Mouse (Mus musculus): ENCODE measurements around the gene Fam172a. TPM values are rescaled to one million over a fixed set of nuclear protein-coding genes. Genes with fewer than 3 reads are reported as not detected.

Gene Fam172a
- polyA plus RNA-seq, 1 experiment from 2014 or later = 27.9 TPM

DNA sequence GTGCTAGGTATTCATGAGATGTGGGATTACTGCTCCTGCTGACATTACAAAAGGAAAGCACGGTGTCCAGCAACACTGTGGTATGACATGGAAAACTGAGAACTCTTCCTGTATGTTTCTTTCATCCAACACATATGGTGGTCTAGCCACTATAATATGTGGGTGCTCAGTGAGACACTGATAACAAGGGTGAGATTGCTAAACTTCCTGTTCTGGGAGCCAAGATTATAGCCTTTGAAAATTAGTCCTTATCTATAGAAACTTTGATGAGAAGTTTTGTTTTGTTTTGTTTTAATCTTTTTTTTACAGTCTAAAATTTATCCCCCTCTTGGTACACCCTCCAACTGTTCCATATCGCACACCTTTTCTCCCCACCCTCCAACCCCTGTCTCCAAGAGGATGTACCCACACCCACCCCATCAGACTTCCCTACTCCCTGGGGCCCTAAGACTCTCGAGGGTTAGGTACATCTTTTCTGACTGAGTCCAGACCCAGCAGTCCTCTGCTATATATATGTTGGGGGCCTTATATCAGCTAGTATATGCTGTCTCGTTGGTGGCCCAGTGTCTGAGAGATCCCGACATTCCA lies 397.1 kb downstream of the Fam172a start:
- H3K4me2 ChIP-seq (ENCODE audit: low read depth, severe bottlenecking) = no peak overlapping the region
- no peaks in the 10 kb centered on the region for H3K27me3 ChIP-seq (ENCODE audit: control insufficient read depth, insufficient read depth, low read length)
- no peak for ATAC-seq (ENCODE audit: insufficient number of reproducible peaks, low FRiP score, low TSS enrichment, low read depth)
- H3K9me3 ChIP-seq (ENCODE audit: control insufficient read depth, low read length) = no peaks in the 10 kb centered on the region
- no peak overlapping the region for H3K4me3 ChIP-seq (ENCODE audit: low read depth, low read length)
- DNase-seq (ENCODE audit: low spot score) = no peak
- no peak overlapping the region for H3K27ac ChIP-seq (replicated peaks; ENCODE audit: low read depth, low read length)
- no peaks in the 10 kb centered on the region for H3K4me1 ChIP-seq (ENCODE audit: control insufficient read depth, insufficient read depth, low read length)
- 79% methylated on average over 5 of the region's 5 CpGs for WGBS
- H3K9ac ChIP-seq (ENCODE audit: low read length) = no peak overlapping the region
- H3K36me3 ChIP-seq (ENCODE audit: control insufficient read depth, insufficient read depth, low read length) = no peaks in the 10 kb centered on the region

DNA sequence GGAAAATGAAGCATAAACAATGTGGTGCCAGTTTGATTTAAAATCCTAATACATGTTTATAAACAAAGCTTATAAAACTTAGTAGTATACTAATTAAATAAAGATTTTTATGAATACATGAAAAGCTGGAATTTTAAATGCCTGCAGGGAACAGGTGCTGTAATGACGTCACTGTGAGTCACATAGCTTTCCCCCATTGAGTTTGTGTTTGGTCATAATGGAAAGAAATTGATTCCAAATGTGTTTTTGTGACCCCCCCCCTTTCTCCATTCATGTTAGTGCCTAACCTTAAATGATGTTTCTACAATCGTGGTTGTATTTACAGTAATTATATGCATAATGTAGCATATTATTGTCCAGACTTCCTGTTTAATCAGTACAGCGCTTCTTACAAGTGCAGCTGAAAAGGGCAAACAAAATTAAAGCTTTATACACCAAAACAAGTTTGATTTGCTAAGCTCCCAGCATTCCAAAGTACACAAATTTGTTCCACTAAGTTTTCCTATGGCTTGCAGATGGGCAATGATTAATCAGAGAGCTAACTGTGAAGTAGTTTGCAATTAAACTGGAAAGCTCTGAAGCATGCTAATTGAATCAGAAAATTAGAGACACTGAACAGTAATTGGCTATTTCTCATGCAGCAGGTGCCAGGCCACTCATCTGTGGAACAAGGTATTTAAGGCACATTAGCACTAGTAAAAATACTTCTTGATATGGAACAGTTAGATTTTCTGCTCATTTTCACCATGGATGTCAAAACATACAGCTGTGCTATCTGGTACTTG lies 398.1 kb downstream of the Fam172a start:
- no peaks in the 10 kb centered on the region for H3K36me3 ChIP-seq (ENCODE audit: control insufficient read depth, insufficient read depth, low read length)
- H3K9ac ChIP-seq (ENCODE audit: low read length) = no peak overlapping the region
- ATAC-seq (ENCODE audit: insufficient number of reproducible peaks, low FRiP score, low TSS enrichment, low read depth) (no peak), DNase-seq (ENCODE audit: low spot score) (no peak)
- 44% methylated on average over 3 of the region's 3 CpGs for WGBS
- H3K4me3 ChIP-seq (ENCODE audit: low read depth, low read length) = no peak overlapping the region
- H3K4me2 ChIP-seq (ENCODE audit: low read depth, severe bottlenecking) = no peak overlapping the region
- H3K27ac ChIP-seq (replicated peaks; ENCODE audit: low read depth, low read length) = no peak overlapping the region
- no peaks in the 10 kb centered on the region for H3K4me1 ChIP-seq (ENCODE audit: control insufficient read depth, insufficient read depth, low read length)
- H3K9me3 ChIP-seq (ENCODE audit: control insufficient read depth, low read length) = no peaks in the 10 kb centered on the region
- no peaks in the 10 kb centered on the region for H3K27me3 ChIP-seq (ENCODE audit: control insufficient read depth, insufficient read depth, low read length)

GRCm38 (mm10) chr13:78100664-78101063 lies 398.8 kb downstream of the Fam172a start:
- ATAC-seq (ENCODE audit: insufficient number of reproducible peaks, low FRiP score, low TSS enrichment, low read depth) = no peak
- H3K4me1 ChIP-seq (ENCODE audit: control insufficient read depth, insufficient read depth, low read length) = no peaks in the 10 kb centered on the region
- WGBS = 70% methylated on average over 3 of the region's 3 CpGs
- no peaks in the 10 kb centered on the region for H3K36me3 ChIP-seq (ENCODE audit: control insufficient read depth, insufficient read depth, low read length)
- no peaks in the 10 kb centered on the region for H3K9me3 ChIP-seq (ENCODE audit: control insufficient read depth, low read length)
- no peak overlapping the region for H3K4me3 ChIP-seq (ENCODE audit: low read depth, low read length)
- no peaks in the 10 kb centered on the region for H3K27me3 ChIP-seq (ENCODE audit: control insufficient read depth, insufficient read depth, low read length)
- no peak for DNase-seq (ENCODE audit: low spot score)
- H3K9ac ChIP-seq (ENCODE audit: low read length) = no peak overlapping the region
- no peak overlapping the region for H3K27ac ChIP-seq (replicated peaks; ENCODE audit: low read depth, low read length)
- H3K4me2 ChIP-seq (ENCODE audit: low read depth, severe bottlenecking) = no peak overlapping the region

GRCm38 (mm10) chr13:78102337-78102736 lies 400.5 kb downstream of the Fam172a start:
- H3K27ac ChIP-seq (replicated peaks; ENCODE audit: low read depth, low read length) = no peak overlapping the region

DNA sequence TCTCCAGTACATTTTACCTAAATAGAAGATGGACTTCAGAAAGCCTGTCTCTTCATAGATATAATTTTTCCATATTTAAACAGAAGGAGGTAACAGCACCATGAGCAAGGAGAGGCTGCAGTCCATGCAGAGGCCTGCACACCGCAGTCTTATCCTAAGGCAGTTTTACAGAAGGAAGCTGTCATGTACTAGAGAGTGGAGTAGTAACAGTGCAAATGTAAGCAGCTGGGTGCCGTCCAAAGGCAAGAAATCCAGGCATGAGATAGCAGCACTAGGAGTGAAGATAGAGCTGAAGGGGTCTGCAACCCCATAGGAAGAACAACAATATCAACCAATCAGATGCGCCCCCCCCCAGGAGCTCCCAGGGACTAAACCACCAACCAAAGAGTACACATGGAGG lies 403.0 kb downstream of the Fam172a start:
- ATAC-seq (ENCODE audit: insufficient number of reproducible peaks, low FRiP score, low TSS enrichment, low read depth) (no peak), DNase-seq (ENCODE audit: low spot score) (no peak)
- 81% methylated on average over 3 of the region's 3 CpGs for WGBS
- Histone ChIP-seq H3K27me3 (ENCODE audit: control insufficient read depth, insufficient read depth, low read length) (no peaks in the 10 kb centered on the region), H3K4me2 (ENCODE audit: low read depth, severe bottlenecking) (no peak overlapping the region), H3K9ac (ENCODE audit: low read length) (no peak overlapping the region), H3K4me1 (ENCODE audit: control insufficient read depth, insufficient read depth, low read length) (no peaks in the 10 kb centered on the region), H3K9me3 (ENCODE audit: control insufficient read depth, low read length) (no peaks in the 10 kb centered on the region), H3K4me3 (ENCODE audit: low read depth, low read length) (no peak overlapping the region), H3K36me3 (ENCODE audit: control insufficient read depth, insufficient read depth, low read length) (no peaks in the 10 kb centered on the region), H3K27ac (replicated peaks; ENCODE audit: low read depth, low read length) (no peak overlapping the region)

More at GRCm38 (mm10) chr13:78102337-78102736, 400.5 kb downstream of the Fam172a start:
- Histone ChIP-seq H3K9ac (ENCODE audit: low read length) (no peak overlapping the region), H3K4me1 (ENCODE audit: control insufficient read depth, insufficient read depth, low read length) (no peaks in the 10 kb centered on the region), H3K27me3 (ENCODE audit: control insufficient read depth, insufficient read depth, low read length) (no peaks in the 10 kb centered on the region), H3K4me2 (ENCODE audit: low read depth, severe bottlenecking) (no peak overlapping the region), H3K9me3 (ENCODE audit: control insufficient read depth, low read length) (no peaks in the 10 kb centered on the region), H3K36me3 (ENCODE audit: control insufficient read depth, insufficient read depth, low read length) (no peaks in the 10 kb centered on the region), H3K4me3 (ENCODE audit: low read depth, low read length) (no peak overlapping the region)
- ATAC-seq (ENCODE audit: insufficient number of reproducible peaks, low FRiP score, low TSS enrichment, low read depth) (no peak), DNase-seq (ENCODE audit: low spot score) (no peak)
- WGBS = 45% methylated on average over 2 of the region's 2 CpGs

GRCm38 (mm10) chr13:78110648-78111047 lies 408.8 kb downstream of the Fam172a start:
- Histone ChIP-seq H3K36me3 (ENCODE audit: control insufficient read depth, insufficient read depth, low read length) (no peaks in the 10 kb centered on the region), H3K4me3 (ENCODE audit: low read depth, low read length) (no peak overlapping the region), H3K27ac (replicated peaks; ENCODE audit: low read depth, low read length) (no peak overlapping the region), H3K9ac (ENCODE audit: low read length) (no peak overlapping the region), H3K4me1 (ENCODE audit: control insufficient read depth, insufficient read depth, low read length) (no peaks in the 10 kb centered on the region), H3K4me2 (ENCODE audit: low read depth, severe bottlenecking) (no peak overlapping the region), H3K27me3 (ENCODE audit: control insufficient read depth, insufficient read depth, low read length) (no peaks in the 10 kb centered on the region), H3K9me3 (ENCODE audit: control insufficient read depth, low read length) (no peaks in the 10 kb centered on the region)
- DNase-seq (ENCODE audit: low spot score) = no peak
- no peak for ATAC-seq (ENCODE audit: insufficient number of reproducible peaks, low FRiP score, low TSS enrichment, low read depth)
- WGBS = 86% methylated on average over 4 of the region's 4 CpGs

DNA sequence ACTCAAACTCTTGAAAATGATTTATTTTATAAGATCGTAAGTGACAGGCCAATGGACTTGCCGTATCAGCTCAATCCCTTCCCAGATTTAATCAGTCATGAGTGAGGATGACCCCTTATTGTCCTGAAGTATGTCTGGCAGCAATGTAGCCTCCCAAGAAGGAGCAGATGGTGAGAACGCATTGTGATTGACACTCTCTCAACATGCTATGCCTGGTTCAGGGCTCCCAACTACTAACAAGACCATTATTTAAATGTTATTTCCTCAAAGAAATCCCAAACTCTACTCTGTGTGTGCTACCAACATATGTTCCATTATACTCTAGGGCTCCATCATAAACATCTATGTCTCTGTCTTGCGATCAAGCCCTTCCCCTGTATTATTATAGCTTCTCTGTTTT lies 412.1 kb downstream of the Fam172a start:
- H3K27ac ChIP-seq (replicated peaks; ENCODE audit: low read depth, low read length) = no peak overlapping the region
- no peaks in the 10 kb centered on the region for H3K4me1 ChIP-seq (ENCODE audit: control insufficient read depth, insufficient read depth, low read length)
- H3K9ac ChIP-seq (ENCODE audit: low read length) = no peak overlapping the region
- no peak overlapping the region for H3K4me2 ChIP-seq (ENCODE audit: low read depth, severe bottlenecking)
- no peaks in the 10 kb centered on the region for H3K36me3 ChIP-seq (ENCODE audit: control insufficient read depth, insufficient read depth, low read length)
- ATAC-seq (ENCODE audit: insufficient number of reproducible peaks, low FRiP score, low TSS enrichment, low read depth) = no peak
- WGBS = 91% methylated on average over 4 of the region's 4 CpGs
- no peaks in the 10 kb centered on the region for H3K27me3 ChIP-seq (ENCODE audit: control insufficient read depth, insufficient read depth, low read length)
- no peaks in the 10 kb centered on the region for H3K9me3 ChIP-seq (ENCODE audit: control insufficient read depth, low read length)
- DNase-seq (ENCODE audit: low spot score) = no peak
- no peak overlapping the region for H3K4me3 ChIP-seq (ENCODE audit: low read depth, low read length)

GRCm38 (mm10) chr13:78118715-78119114 lies 416.9 kb downstream of the Fam172a start:
- no peak for ATAC-seq (ENCODE audit: insufficient number of reproducible peaks, low FRiP score, low TSS enrichment, low read depth)
- no peaks in the 10 kb centered on the region for H3K27me3 ChIP-seq (ENCODE audit: control insufficient read depth, insufficient read depth, low read length)
- H3K4me2 ChIP-seq (ENCODE audit: low read depth, severe bottlenecking) = no peak overlapping the region
- H3K9me3 ChIP-seq (ENCODE audit: control insufficient read depth, low read length) = no peaks in the 10 kb centered on the region
- H3K27ac ChIP-seq (replicated peaks; ENCODE audit: low read depth, low read length) = no peak overlapping the region
- WGBS = 93% methylated on average over 1 of the region's 1 CpGs
- no peak overlapping the region for H3K9ac ChIP-seq (ENCODE audit: low read length)
- H3K36me3 ChIP-seq (ENCODE audit: control insufficient read depth, insufficient read depth, low read length) = no peaks in the 10 kb centered on the region
- no peak overlapping the region for H3K4me3 ChIP-seq (ENCODE audit: low read depth, low read length)
- no peaks in the 10 kb centered on the region for H3K4me1 ChIP-seq (ENCODE audit: control insufficient read depth, insufficient read depth, low read length)
- DNase-seq (ENCODE audit: low spot score) = no peak
